Mouse (Mus musculus) cortical plate, adult 2 months (tissue): ENCODE results near the gene Olfr9.

ENCODE experiments used
- CTCF ChIP-seq: fragments of 200-500 bp; IDR thresholded peaks from 2 replicates; pipeline ENCODE4 v1.5.1; 2011; ENCODE audit warnings: mild to moderate bottlenecking, control low read depth, low read length; ENCODE audit not compliant: insufficient read depth; ENCODE audit errors: extremely low read depth
- POLR2A ChIP-seq: fragments of 200-500 bp; IDR thresholded peaks from 2 replicates; pipeline ENCODE4 v1.6.1; 2011; ENCODE audit warnings: mild to moderate bottlenecking, low read length, control low read depth; ENCODE audit not compliant: insufficient read depth; ENCODE audit errors: extremely low read depth

- TF ChIP-seq POLR2A (no peak), CTCF (no peak)
Measured at GRCm38 (mm10) chr10:128964961-128965360, 24.3 kb upstream of the Olfr9 start.
